Mouse (Mus musculus): Measurements from ENCODE around the gene 4930539E08Rik. TPM values are rescaled to one million over a fixed set of nuclear protein-coding genes. Genes with fewer than 3 reads are reported as not detected.

Gene 4930539E08Rik
- polyA plus RNA-seq, 1 experiment, result not detected

- H3K9me3 ChIP-seq (ENCODE audit: control insufficient read depth, low read length), result no peaks in the 10 kb centered on the region
- no peak for TF ChIP-seq TAL1 (IDR thresholded peaks at IDR 0.05; ENCODE audit: low read length)
- TF ChIP-seq GATA1 (IDR thresholded peaks at IDR 0.05; ENCODE audit: low read length), result no peak
- H3K27me3 ChIP-seq (ENCODE audit: control insufficient read depth), result peaks cover 4% of the 10 kb centered on the region
- H3K4me1 ChIP-seq (ENCODE audit: control insufficient read depth), result peaks cover 16% of the 10 kb centered on the region
- no peak overlapping the region for H3K4me3 ChIP-seq (replicated peaks)
- H3K36me3 ChIP-seq (ENCODE audit: control insufficient read depth), result no peaks in the 10 kb centered on the region
These were observed 7.0 kb upstream of the 4930539E08Rik start for GRCm38 (mm10) chr17:28922096-28922495.

DNA sequence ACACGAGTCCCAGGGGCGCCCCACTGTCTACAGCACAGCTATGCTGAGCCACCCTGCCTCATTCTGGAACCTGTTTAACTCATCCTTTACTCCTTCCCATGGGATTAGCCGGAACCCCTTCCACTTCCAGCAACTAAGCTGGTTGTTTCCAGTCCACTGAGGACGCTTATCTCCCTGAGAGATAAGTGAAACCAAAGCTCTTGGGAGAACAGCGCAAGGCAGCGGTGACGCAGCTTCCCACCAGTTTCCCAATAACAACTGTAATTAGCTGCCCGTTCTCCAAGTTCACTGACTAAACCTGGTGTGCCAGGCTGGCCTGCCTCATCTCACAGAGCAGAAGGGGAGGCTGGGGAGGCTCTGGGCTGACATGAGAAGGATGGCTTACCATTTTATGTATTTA lies 6.0 kb upstream of the 4930539E08Rik start:
- no peak overlapping the region for H3K4me3 ChIP-seq (replicated peaks)
- H3K36me3 ChIP-seq (ENCODE audit: control insufficient read depth), result no peaks in the 10 kb centered on the region
- H3K4me1 ChIP-seq (ENCODE audit: control insufficient read depth), result peaks cover 6% of the 10 kb centered on the region
- no peaks in the 10 kb centered on the region for H3K9me3 ChIP-seq (ENCODE audit: control insufficient read depth, low read length)
- TF ChIP-seq GATA1 (IDR thresholded peaks at IDR 0.05; ENCODE audit: low read length) (no peak), TAL1 (IDR thresholded peaks at IDR 0.05; ENCODE audit: low read length) (no peak)
- peaks cover 4% of the 10 kb centered on the region for H3K27me3 ChIP-seq (ENCODE audit: control insufficient read depth)

DNA sequence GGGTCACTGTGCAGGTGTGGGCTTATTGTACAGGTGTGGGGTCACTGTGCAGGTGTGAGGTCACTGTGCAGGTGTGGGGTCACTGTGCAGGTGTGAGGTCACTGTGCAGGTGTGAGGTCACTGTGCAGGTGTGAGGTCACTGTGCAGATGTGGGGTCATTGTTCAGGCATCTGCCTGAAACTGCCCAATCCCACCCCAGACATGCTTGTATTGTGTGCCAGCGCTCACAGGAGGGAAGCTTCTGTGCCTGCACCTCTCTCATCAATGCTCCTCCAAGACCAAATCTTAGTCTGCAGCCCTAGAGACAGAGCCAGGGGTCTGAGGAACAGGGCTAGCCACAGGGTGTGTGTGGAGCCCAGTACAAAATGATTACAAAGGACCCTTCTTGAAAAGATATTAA lies 1.4 kb upstream of the 4930539E08Rik start:
- Histone ChIP-seq H3K27me3 (ENCODE audit: control insufficient read depth) (no peaks in the 10 kb centered on the region), H3K36me3 (ENCODE audit: control insufficient read depth) (no peaks in the 10 kb centered on the region), H3K4me3 (replicated peaks) (no peak overlapping the region), H3K4me1 (ENCODE audit: control insufficient read depth) (peaks cover 4% of the 10 kb centered on the region), H3K9me3 (ENCODE audit: control insufficient read depth, low read length) (no peaks in the 10 kb centered on the region)
- no peak for TF ChIP-seq GATA1 (IDR thresholded peaks at IDR 0.05; ENCODE audit: low read length)
- TF ChIP-seq TAL1 (IDR thresholded peaks at IDR 0.05; ENCODE audit: low read length), result no peak

DNA sequence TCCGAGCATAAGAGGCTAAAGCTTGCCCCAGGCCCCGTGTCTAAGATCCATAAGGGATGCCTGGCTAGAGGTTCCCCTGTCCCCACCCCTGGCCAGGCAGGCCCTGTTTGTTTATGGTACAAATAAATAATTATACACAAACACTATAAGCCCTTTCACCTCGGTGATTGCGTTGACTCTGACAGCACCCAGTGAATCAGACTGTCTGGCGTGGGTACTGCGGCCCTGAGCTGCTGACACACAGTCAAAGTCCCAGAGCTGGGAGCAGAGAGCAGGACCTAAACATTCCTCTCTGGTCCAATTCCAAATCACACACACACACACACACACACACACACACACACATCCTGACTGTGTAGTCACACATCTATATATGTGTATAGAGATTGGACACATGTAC lies 1.2 kb downstream of the 4930539E08Rik start:
- no peaks in the 10 kb centered on the region for H3K4me1 ChIP-seq (ENCODE audit: control insufficient read depth)
- TF ChIP-seq GATA1 (IDR thresholded peaks at IDR 0.05; ENCODE audit: low read length), result no peak
- no peak for TF ChIP-seq TAL1 (IDR thresholded peaks at IDR 0.05; ENCODE audit: low read length)

GRCm38 (mm10) chr17:28913200-28913599 lies 1.9 kb downstream of the 4930539E08Rik start:
- TF ChIP-seq TAL1 (IDR thresholded peaks at IDR 0.05; ENCODE audit: low read length) (no peak), GATA1 (IDR thresholded peaks at IDR 0.05; ENCODE audit: low read length) (no peak)
- H3K36me3 ChIP-seq (ENCODE audit: control insufficient read depth), result no peaks in the 10 kb centered on the region
- no peak overlapping the region for H3K4me3 ChIP-seq (replicated peaks)
- peaks cover 26% of the 10 kb centered on the region for H3K27me3 ChIP-seq (ENCODE audit: control insufficient read depth)
- H3K9me3 ChIP-seq (ENCODE audit: control insufficient read depth, low read length), result no peaks in the 10 kb centered on the region
- H3K4me1 ChIP-seq (ENCODE audit: control insufficient read depth), result no peaks in the 10 kb centered on the region

More for the DNA sequence above, 1.2 kb downstream of the 4930539E08Rik start:
- H3K9me3 ChIP-seq (ENCODE audit: control insufficient read depth, low read length), result no peaks in the 10 kb centered on the region
- H3K36me3 ChIP-seq (ENCODE audit: control insufficient read depth), result no peaks in the 10 kb centered on the region
- H3K27me3 ChIP-seq (ENCODE audit: control insufficient read depth), result peaks cover 20% of the 10 kb centered on the region
- H3K4me3 ChIP-seq (replicated peaks), result no peak overlapping the region

GRCm38 (mm10) chr17:28910139-28910538 lies 5.0 kb downstream of the 4930539E08Rik start:
- Histone ChIP-seq H3K4me3 (replicated peaks) (no peak overlapping the region), H3K4me1 (ENCODE audit: control insufficient read depth) (no peaks in the 10 kb centered on the region), H3K36me3 (ENCODE audit: control insufficient read depth) (no peaks in the 10 kb centered on the region), H3K9me3 (ENCODE audit: control insufficient read depth, low read length) (no peaks in the 10 kb centered on the region), H3K27me3 (ENCODE audit: control insufficient read depth) (peaks cover 29% of the 10 kb centered on the region)
- no peak for TF ChIP-seq GATA1 (IDR thresholded peaks at IDR 0.05; ENCODE audit: low read length)
- no peak for TF ChIP-seq TAL1 (IDR thresholded peaks at IDR 0.05; ENCODE audit: low read length)

DNA sequence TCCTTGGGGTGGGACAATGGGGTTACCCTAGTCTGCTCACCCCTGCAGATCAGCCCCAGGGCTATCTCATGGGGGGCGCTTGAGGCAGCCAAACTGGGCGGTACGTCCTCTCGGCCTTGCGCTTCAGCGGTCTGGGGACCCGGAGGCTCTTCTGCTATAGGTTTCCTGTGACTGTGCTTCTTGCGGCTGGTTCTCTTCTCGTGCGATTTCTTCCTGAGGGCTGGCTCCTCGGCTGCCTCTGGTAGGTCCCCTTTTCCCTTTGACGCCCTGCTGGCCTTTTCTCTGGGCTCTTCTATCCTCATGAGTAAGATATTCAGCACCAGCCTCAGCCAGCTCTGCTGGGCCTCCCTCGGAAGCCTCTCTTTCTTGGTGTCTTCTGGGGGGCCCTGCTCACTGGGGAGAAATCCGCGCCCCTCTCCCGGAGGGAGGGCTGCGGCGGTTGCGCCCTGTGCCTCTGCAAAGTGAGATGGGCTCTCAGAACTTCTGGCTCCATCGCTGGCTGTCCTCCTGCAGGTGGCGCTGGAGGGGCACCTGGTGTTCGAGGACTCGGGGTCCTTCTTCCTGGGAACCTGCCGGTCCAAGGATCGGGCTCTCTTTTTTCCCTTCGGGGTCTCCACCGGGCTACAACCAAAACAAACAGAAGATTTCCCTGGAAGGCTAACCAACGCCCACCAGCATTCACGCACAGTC lies 5.7 kb downstream of the 4930539E08Rik start:
- no peak overlapping the region for H3K4me3 ChIP-seq (replicated peaks)
- peaks cover 29% of the 10 kb centered on the region for H3K27me3 ChIP-seq (ENCODE audit: control insufficient read depth)

DNA sequence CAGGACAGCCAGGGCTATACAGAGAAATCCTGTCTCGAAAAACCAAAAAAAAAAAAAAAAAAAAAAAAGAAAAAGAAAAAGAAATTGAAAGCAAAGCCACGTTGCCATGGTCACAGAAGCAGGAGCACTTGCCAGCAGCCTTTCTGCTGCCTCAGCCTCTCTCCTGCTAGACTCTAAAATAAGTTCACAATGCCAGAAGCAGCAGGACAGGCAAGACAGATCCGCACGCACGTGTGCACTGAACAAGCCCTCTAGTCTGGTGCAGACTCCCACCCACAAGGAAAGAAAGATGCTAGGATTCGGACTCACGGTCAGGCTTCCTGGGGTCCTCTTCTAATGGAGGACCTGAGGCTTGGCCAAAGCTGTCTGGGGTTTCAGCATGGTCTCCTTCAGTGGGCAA lies 7.2 kb downstream of the 4930539E08Rik start:
- no peaks in the 10 kb centered on the region for H3K9me3 ChIP-seq (ENCODE audit: control insufficient read depth, low read length)

More for the DNA sequence above, 5.7 kb downstream of the 4930539E08Rik start:
- TF ChIP-seq GATA1 (IDR thresholded peaks at IDR 0.05; ENCODE audit: low read length) (no peak), TAL1 (IDR thresholded peaks at IDR 0.05; ENCODE audit: low read length) (no peak)
- Histone ChIP-seq H3K4me1 (ENCODE audit: control insufficient read depth) (peaks cover 2% of the 10 kb centered on the region; the same call in 1 of the 2 replicates), H3K36me3 (ENCODE audit: control insufficient read depth) (no peaks in the 10 kb centered on the region), H3K9me3 (ENCODE audit: control insufficient read depth, low read length) (no peaks in the 10 kb centered on the region)

DNA sequence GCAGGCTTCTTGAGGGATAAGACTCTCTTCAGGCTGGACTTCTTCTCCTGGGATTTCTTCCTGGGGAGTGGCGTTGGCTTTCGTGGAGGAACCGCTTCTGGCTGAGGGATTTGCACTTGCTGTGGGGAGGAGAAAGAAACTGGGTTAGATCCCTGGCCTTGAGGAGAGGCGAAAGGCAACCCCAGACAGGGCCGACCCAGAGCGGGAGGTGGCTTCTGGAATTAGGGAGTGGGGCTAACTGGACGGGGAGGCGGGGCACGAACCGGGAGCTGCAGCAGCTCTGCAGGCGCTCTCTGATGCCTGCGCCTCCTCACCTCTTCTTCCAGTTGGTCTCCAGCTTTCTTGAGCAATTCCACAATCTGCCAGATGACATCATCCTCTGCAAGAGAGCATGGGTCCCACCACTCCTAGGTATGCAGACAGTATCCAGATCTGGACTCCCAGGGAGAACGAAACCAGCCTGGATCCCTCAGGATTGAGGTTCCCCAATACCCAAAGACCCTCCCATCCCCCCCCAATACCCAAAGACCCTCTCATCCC lies 9.7 kb downstream of the 4930539E08Rik start:
- Histone ChIP-seq H3K9me3 (ENCODE audit: control insufficient read depth, low read length) (no peaks in the 10 kb centered on the region), H3K27me3 (ENCODE audit: control insufficient read depth) (peaks cover 24% of the 10 kb centered on the region), H3K36me3 (ENCODE audit: control insufficient read depth) (no peaks in the 10 kb centered on the region), H3K4me3 (replicated peaks) (no peak overlapping the region), H3K4me1 (ENCODE audit: control insufficient read depth) (peaks cover 2% of the 10 kb centered on the region; the same call in 1 of the 2 replicates)
- TF ChIP-seq GATA1 (IDR thresholded peaks at IDR 0.05; ENCODE audit: low read length) (no peak), TAL1 (IDR thresholded peaks at IDR 0.05; ENCODE audit: low read length) (no peak)

More for the DNA sequence above, 7.2 kb downstream of the 4930539E08Rik start:
- H3K4me3 ChIP-seq (replicated peaks), result no peak overlapping the region
- H3K4me1 ChIP-seq (ENCODE audit: control insufficient read depth), result peaks cover 2% of the 10 kb centered on the region; the same call in 1 of the 2 replicates
- peaks cover 29% of the 10 kb centered on the region for H3K27me3 ChIP-seq (ENCODE audit: control insufficient read depth)
- TF ChIP-seq GATA1 (IDR thresholded peaks at IDR 0.05; ENCODE audit: low read length), result no peak
- TF ChIP-seq TAL1 (IDR thresholded peaks at IDR 0.05; ENCODE audit: low read length), result no peak
- H3K36me3 ChIP-seq (ENCODE audit: control insufficient read depth), result no peaks in the 10 kb centered on the region
